Mouse (Mus musculus): ENCODE data around the gene Maml3.
A peak's percentile ranks its signal among the peaks of the same experiment; 100 is the strongest.

Maml3 gene

GRCm38 (mm10) chr3:52090230-52090873 is 14.5 kb downstream of the Maml3 start:
- no peak for DNase-seq

DNA sequence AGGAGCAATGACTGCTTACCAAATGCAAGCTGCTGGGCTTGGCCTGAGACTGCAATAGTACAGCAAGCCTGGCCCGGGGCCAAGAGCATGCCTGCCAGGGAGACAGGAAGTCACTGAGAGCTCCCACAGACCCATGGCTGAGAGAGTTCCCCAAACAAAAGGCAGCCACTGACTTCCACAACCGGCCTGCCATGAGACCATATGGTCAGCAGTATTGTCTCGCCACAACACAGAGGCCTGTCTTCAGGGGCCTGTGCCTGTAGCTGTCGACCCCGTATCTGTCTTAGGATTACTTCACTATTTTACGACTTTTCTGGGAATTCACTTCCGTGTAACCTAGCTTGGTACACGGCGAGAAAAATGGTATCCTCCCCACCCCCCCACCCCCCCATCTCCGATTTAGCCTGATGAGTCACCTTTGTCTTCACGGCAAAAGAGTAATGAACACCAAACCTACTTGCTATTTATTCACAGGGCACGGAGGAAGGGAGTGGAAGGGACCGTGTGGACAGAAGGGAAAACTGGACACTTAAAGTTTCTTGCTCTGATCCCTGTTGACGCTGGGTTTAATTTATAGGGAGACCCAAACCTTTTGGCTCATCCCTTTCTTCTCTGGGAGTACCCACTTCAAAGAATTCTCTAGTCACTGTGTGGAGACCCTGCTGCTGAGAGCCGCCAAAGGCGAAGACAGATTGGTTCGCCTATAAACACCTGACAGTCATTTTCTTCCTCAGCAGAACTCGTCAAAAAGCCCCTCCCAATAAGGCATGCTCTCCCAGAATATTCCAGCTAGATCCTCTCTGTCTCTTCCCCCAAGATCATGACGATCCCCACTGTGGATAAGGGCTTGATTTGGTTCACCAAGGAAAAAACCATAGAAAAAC is 16.2 kb downstream of the Maml3 start:
- DNase-seq, result peak; percentile 100

GRCm38 (mm10) chr3:52087636-52088280 is 17.1 kb downstream of the Maml3 start:
- DNase-seq, result peak; percentile 35 to 48

DNA sequence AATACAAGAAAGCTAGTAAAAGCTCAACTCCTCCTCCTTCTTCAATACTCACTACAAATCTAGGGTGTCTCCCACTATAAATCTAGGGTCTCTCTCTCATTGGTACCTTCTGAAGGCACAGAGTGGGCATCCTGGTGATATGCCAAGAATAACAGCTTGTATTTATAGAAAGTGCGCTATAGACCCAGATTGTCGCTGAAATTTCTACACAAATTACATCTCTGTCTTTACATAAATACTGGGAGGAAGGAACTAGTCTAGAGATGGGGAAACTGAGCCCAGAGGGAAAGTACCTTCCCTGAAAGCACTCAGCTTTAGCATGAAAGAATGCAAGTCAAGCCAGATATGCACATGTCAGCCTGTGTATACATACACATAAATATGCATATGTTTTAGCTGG is 26.1 kb downstream of the Maml3 start:
- DNase-seq, result no peak

DNA sequence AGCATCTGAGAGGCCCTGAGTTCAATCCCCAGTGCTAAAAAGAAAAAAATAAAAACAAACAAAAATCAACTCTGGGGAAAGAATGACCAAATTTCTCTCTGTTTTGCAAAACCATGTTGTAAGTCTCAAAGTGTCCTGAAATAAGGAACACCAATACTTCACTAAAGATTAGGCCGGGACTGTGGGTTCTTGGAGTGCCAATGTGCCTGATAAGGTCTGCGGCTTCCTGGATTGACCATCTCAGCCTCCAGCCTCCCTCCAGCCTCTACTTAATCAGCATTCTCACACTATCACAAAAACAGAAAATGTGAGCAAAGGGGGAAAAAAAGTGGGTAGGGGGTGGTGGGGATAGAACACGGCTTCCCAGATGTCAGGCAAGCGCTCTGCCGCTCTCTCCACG is 30.9 kb downstream of the Maml3 start:
- no peak for DNase-seq

DNA sequence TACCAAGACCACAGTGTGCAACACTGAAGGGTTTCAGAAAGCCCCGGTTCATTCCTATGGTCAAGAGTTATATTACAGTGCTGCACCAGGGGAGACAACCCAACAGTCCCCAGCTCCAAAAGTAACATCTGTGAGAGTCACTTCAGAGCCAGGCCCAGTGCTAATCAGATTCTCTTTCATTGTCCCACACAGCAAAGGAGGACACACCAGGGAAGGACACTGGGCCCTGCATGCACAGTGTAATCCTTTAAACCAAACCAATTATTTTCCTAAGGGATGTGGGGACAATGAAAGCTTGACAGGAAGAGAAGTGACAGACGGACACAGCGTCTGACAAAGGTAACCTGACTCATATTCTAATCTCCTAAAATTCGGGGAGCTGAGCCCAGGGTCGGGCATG is 32.9 kb downstream of the Maml3 start:
- DNase-seq, result no peak

DNA sequence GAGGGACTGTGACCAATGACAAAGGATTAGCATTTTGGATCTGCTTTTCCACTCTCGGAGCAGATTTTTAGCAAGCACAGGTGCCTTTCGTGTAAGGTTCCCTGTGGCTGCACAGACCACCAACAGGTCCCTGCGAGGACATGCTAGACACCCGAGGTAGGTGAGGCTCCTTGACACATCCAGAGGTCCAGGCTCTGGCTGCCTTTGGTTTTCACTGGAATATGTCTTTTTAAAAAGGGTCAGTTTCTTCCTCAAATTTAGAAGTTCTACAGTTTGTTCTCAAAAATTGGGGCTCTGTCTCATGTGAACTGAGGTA is 34.8 kb downstream of the Maml3 start:
- no peak for DNase-seq

DNA sequence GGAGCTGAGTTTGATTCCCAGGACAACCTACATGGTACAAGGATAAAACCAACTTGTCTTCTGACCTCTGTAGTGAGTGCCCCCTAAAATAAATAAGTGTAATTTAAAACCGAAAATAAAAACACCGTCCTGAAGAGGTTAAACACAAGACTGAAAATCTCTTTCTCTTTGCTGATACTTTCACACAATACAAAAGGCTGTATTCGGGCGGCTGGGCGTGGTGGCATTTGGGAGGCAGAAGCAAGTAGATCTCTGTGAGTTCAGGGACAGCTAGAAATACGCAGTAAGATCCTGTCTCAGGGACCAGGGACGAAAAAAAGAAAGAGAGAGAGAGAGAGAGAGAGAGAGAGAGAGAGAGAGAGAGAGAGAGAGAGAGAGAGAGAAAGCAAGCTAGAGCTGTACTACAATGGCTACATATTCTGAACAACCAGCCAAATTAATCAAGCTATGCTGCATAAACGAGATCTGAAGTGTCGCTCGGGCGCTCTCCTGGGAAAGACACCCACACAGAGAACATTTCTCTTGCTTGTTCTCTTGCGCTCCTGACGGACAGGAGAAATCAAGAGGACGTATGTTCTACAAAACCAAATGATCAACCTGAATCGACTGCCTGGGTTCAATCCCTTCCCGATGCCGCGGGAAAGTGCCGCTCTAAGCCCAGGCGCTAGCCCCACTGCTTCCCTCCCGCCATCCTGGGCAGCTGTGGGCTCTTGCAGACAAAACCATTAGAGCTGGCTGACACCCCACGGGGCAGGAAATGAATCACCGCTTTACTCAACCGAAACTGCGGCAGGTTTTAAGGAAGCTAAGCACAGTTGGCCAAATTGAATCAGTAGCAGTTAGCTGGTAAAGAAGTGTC is 35.3 kb downstream of the Maml3 start:
- DNase-seq, result peak; percentile 75 to 76

DNA sequence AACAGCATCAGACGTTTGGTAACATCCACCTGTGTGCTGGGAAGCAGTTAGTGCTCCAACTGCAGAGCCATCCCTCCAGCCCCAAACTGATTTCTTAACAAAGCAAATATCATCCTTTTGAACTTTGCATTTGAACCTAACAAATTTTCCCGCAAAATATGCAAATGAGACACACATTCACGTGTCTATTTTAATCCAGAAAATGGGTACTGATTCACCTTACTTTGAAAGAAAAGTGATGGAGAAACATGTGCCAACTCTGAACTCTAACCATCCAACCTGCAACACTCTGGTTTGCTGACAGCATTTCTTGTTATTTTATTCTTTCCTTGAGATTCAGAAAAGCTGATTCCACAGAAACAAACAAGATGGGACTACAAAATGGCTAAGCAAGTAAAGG is 36.0 kb downstream of the Maml3 start:
- no peak for DNase-seq

- peak in 1 of 2 experiments; percentile 57 for DNase-seq
These were observed 37.7 kb downstream of the Maml3 start for GRCm38 (mm10) chr3:52067181-52067580.

- DNase-seq, result no peak
These were observed 38.7 kb downstream of the Maml3 start for GRCm38 (mm10) chr3:52066142-52066541.

DNA sequence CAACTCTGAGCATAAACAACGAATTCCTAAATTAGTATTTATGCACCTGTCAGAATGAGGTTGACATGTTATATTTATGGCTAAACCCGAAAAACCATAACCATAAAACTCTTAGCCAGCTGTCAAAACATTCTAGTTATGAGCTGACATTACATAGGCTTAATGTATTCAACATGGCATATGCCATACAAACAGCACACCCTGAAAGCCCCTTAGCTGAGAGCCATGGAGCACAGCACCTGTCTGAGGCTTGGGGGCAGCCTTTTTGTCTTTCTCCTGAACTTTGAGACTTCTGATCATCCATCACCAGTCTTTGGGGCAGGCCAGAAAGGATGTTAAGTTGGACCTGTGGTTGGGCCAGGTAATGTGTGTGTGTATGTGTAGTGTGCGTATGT is 41.6 kb downstream of the Maml3 start:
- no peak for DNase-seq

DNA sequence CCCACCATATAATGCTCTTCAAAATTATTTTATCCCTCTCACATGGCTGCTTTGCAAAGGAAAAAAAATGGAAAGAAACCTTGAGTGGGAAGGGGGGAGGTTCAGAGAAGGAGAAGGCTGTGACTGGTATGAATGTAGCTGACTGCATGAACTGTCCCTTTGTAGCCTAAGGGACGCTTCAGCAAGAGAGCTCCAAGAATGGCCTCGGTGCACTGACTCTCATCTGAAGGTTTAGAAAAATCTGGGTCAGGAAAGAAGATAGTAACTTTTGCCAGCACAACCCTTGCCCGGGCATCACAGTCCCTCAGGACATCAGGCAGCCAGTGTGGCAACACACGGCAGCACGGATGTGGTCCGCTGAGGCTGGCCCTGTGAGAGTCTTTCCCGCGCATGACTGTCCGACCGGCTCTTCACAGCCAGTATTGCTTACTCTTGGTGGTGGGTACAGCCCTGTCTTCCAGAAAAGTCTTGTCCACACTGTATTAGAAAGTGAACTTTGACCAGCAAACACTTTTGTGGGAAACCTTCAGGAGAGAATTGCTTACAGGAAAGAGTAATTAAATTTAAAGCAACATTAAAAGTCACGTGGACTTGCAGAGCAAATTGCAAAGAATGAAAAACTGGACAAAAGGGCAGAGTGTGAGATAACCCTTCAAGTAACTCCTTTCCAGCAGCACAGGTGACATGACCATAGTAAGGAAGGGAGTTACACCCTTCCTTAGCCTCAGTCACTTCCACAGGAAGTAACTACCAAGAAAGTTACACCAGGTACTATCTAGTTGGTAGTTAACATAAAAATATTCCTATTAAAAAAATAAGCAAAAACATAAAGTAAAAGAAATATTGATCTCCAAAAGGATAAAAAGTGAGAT is 42.3 kb downstream of the Maml3 start:
- peak; percentile 39 to 48 for DNase-seq

GRCm38 (mm10) chr3:52061472-52062388 is 43.1 kb downstream of the Maml3 start:
- peak; percentile 80 for DNase-seq

DNA sequence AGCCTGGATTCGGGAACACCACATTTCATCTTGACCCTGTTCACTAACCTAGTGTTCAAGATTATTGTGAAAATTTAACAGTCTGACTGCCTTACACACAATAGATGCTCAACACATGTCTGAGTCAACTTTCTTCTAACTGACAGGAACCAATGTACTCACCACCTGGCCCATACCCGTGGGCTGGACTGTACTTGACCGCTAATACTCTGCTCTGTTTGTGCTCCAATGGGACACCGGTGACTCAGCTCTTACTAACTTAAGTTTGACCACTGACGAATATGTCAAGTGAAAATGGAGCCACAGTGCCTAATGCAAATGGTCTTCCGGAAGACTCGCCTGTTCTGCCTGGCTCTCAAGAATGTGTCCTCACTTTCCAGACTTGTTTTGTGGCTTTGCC is 44.0 kb downstream of the Maml3 start:
- no peak for DNase-seq

- no peak for DNase-seq
These were observed 53.1 kb downstream of the Maml3 start for GRCm38 (mm10) chr3:52051801-52052200.

DNA sequence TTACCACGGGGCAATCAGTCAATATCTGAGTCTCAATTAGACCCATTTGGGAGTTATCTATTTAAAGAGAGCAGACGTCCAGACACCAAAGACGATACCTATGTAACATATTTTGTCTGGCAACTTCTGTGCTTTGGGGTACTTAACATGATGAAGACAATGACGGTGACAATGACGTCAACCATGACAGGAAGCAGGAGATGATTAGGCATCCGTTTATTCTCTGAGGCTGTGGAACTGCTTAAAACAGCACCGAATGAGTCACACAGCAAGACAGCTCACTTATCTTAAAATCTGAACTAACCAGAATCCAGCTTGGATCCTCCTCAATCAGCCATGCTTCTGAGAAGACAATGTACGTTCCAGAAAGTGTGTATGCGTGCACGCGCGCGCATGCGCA is 56.8 kb downstream of the Maml3 start:
- no peak for DNase-seq

DNA sequence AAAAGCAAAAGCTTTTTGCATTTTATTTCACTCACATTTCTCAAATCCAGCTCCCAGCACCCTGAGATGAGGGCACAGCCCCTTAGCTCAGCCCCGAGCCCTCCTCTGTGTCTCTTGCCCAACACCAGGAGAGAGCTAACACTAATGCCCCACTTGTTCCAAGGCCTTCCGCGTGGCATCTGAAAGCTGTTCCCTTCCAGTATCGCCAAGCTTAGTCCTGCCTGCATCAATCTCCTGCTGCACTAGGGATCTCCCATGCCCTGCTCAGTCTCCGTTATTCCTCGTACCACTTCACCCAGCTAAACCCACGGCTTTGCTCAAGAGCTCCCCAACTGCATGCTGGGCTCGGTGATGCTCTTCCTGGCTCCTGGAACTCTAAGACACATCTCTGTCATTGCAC is 57.3 kb downstream of the Maml3 start:
- no peak for DNase-seq

DNA sequence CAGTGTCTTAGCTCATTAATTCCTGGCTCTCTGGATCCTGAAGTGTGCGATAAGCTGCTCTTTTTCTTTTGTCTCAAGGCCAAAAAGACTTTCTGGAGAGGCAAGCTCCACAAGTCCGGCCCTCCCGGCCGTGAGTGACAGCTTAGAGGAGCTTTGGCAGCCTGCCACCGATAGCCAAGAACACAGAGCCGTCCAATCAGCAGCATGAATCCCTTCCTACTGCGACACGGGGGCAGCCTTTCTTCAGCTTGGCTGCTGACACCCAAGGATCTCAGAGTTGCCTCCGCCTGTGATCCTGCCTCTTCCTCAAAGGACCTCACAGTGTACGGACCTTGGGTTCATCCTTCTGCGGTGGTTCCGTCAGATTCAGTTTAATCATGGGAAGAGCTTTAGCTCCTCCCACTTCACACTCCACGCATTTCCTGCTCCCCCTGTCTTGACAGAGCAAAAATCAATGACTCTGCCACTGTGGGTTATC is 57.9 kb downstream of the Maml3 start:
- DNase-seq, result peak; percentile 96

- DNase-seq, result peak; percentile 83 to 85
These were observed 58.7 kb downstream of the Maml3 start for GRCm38 (mm10) chr3:52046027-52046700.

All from cerebellum, postnatal 10 days (tissue).